Mouse (Mus musculus): Measurements from ENCODE around the gene Slco1a6.

The Slco1a6 gene

GRCm38 (mm10) chr6:142040306-142041175, 167.8 kb downstream of the Slco1a6 start:
- intact Hi-C loops (cut with DNase I): no loop called here

DNA sequence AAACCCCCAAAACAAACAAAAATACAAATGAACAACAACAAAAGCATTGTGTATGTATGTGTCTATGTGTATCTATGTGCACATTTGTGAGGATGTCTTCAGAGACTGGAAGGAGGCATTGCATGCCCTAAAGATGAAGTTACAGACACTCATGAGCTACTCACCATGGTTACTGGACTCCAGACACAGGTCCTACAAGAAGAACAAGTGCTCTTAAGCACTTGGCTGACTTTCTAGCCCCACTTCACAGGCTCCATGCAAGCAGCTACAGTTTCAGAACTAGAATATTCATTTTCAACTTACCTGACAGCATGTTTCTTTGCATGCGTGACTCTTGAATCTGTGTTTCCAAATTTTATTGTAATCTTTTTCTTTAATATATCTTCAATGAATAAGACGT, 172.6 kb downstream of the Slco1a6 start:
- intact Hi-C loops (cut with DNase I): no loop called here

Data from adrenal gland (tissue).